Mouse (Mus musculus) T-helper 2 cell (primary cell): ENCODE results near the gene H2al1g.
"Not testable (repeated sequence)": the region's sequence is repeated elsewhere in the genome, so short reads cannot be mapped to it uniquely, and the experiment has no call there.

ENCODE experiments used
- in situ Hi-C: fragments of 300-600 bp; cut with MboI, MseI; formaldehyde crosslinking; loops from one replicate; pipeline ENCODE4 v1.15.1; 2025; ENCODE audit warnings: high pct_unique_total_duplicates

The H2al1g gene

DNA sequence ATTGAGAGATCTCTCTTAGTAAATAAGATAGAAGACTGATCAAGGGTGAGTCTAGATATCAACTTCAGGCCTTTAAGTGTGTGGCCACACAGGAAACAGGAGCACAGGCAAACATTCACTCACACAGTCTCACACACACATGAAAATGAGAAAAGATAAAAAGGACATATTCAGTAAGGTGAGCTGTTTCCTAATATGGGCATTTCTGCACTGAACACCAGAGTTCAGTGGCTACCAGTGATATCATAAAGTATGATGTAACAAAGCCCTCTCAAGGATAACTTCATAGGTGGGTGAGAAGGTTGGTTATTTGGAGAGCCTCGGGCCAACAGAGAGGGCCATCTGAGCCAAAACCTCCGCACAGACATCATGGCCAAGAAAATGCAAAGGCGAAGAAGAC is at the start of gene H2al1g:
TSS of gene H2al1g (plus strand) at position 301 of the 400 bp plus-strand sequence.
- in situ Hi-C loops = loop anchor here (25.0 kb wide), 2 partner anchors 119 to 244 kb away; no protein-coding TSS in a partner anchor

DNA sequence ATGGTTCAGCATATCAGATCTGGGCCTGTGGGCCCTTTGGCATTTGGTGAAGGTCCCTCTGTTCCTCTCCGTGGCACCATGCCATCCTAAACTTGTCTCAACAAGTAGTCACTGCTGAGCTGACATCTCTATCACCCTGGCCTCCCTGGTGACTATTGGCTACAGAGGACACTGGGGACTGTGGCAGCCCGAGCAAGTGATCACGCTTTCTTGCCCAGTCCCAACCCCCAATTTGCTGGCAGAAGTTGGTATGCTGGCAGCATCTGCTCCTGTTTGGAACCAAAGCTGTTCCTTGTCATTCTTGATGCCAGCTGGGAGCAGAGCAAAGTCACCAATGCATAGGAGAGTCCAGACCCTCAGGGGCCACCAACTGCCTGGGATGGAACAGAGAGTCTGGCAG is 49.0 kb upstream of the H2al1g start:
- in situ Hi-C loops = loop anchor here (5.0 kb wide), 1 partner anchor 42 kb away; no protein-coding TSS in a partner anchor

DNA sequence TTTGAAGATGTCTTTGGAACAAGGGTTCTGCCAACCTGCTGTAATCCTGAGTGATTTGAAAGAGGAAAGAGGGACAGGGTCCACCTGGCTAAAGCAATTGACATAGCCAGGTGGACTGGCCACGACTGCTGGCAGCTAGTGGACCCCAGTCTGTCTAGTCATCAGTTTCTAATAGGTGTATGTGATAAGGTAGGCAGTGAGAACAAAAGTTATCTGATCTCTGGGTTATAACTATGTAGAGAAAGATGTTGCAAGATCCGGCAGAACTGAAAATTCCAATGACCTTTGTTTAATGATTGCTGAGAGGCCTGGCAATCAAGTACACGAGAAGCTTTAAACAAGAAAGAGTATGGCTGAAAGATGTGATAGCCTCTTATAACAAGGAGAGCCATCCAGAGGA is 44.9 kb upstream of the H2al1g start:
- in situ Hi-C loops = no loop called here

DNA sequence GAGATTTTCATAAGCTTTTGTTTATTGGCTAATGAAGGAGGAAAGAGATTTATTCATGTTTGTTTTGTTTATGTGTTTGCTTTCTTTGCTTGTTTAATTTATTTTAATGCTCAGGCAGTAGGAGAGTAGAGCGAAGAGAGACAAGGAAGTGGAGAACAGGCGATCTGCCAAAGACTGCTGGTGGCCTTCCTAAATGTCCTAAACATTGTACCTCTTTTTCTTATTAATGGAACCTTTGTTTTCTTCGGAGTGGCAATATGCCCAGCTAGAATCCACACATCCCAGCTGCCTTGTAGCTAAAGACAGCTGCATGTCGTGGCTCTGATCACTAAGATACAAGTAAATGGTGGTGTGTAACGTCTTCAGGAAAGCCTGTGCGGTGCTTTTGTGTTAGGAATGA is 41.0 kb upstream of the H2al1g start:
- in situ Hi-C loops = no loop called here

DNA sequence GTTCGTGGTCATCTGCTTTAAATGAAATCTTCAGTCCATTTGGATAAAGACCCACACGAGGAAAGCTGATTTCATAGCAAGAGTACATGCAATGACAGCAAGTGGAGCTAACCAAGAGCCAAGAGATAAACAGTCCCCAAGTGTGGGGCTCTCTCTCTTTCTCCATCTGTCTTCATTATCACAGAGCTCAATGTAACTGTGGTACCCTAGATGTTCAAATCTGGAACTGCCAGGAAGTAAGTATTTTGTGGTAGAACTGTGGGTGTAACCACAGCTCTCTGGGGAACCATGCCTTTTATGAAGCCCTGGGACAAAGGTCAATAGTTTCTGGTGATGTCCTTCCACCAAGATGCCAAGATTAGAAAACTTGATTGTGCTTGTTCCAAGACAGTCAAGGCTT is 37.3 kb upstream of the H2al1g start:
- in situ Hi-C loops = no loop called here

DNA sequence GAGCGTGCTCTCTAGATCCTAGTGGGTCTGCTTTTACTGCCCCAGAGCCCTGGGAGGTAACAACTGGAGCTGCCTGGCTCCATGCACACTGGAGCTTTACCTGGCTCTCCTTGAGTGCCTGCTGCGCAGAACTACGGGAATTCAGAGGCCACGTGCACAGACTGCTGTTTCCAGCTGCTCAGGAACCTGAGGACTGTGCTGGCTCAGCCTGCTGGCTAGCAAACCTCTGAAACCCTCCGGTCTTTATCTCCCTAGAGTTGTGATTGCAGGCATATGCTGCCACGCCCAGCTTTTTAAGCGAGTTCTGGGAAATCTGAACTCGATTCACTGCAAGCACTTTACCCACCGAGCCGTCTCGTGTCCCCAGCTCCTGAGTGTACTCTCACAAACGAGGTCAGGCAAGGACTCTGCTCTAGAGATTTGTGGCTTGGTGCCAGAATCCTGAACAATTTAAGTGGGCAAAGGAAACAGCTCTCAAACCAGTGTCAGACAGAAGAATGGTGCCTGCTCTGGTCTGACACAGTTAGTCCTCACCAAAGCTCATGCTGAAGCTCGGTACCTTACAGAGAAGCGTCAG is 29.7 kb upstream of the H2al1g start:
- in situ Hi-C loops = no loop called here

DNA sequence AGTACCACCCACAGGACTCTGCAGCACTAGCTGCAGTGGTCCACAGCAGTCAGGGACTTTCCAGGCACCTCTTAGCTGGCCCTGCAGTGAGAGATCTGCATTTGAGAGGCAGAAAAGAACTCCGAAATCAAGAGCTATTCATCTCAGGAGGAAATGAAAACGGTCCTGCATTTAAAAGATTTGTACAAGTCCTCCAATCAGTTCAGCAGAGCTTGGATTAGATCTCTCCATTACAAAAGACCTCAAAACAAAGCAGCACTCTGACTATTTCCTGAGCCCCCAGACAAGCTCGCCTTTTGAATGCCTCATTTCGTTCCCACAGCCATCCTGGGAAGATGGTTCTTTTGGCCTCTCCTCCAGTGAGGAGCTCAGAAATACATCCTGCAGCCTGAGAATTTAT is 28.8 kb upstream of the H2al1g start:
- in situ Hi-C loops = no loop called here

DNA sequence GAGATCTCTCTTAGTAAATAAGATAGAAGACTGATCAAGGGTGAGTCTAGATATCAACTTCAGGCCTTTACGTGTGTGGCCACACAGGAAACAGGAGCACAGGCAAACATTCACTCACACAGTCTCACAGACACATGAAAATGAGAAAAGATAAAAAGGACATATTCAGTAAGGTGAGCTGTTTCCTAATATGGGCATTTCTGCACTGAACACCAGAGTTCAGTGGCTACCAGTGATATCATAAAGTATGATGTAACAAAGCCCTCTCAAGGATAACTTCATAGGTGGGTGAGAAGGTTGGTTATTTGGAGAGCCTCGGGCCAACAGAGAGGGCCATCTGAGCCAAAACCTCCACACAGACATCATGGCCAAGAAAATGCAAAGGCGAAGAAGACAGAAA is 19.1 kb upstream of the H2al1g start, which contains the start of gene H2al1a:
TSS of gene H2al1a (plus strand) at position 301 of the 400 bp plus-strand sequence.
- in situ Hi-C loops = not testable (repeated sequence)

DNA sequence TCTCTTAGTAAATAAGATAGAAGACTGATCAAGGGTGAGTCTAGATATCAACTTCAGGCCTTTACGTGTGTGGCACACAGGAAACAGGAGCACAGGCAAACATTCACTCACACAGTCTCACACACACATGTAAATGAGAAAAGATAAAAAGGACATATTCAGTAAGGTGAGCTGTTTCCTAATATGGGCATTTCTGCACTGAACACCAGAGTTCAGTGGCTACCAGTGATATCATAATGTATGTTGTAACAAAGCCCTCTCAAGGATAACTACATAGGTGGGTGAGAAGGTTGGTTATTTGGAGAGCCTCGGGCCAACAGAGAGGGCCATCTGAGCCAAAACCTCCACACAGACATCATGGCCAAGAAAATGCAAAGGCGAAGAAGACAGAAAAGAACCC is 15.9 kb upstream of the H2al1g start, which contains the start of gene H2al1b:
TSS of gene H2al1b (plus strand) at position 301 of the 400 bp plus-strand sequence.
- in situ Hi-C loops = loop anchor here (25.0 kb wide), 2 partner anchors 135 to 260 kb away; no protein-coding TSS in a partner anchor

DNA sequence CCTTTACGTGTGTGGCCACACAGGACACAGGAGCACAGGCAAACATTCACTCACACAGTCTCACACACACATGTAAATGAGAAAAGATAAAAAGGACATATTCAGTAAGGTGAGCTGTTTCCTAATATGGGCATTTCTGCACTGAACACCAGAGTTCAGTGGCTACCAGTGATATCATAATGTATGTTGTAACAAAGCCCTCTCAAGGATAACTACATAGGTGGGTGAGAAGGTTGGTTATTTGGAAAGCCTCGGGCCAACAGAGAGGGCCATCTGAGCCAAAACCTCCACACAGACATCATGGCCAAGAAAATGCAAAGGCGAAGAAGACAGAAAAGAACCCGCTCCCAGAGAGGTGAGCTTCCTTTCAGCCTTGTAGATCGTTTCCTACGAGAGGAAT is 12.7 kb upstream of the H2al1g start, which contains the start of gene H2al1c:
TSS of gene H2al1c (plus strand) at position 301 of the 400 bp plus-strand sequence.
- in situ Hi-C loops = loop anchor here (25.0 kb wide), 2 partner anchors 132 to 257 kb away; no protein-coding TSS in a partner anchor

DNA sequence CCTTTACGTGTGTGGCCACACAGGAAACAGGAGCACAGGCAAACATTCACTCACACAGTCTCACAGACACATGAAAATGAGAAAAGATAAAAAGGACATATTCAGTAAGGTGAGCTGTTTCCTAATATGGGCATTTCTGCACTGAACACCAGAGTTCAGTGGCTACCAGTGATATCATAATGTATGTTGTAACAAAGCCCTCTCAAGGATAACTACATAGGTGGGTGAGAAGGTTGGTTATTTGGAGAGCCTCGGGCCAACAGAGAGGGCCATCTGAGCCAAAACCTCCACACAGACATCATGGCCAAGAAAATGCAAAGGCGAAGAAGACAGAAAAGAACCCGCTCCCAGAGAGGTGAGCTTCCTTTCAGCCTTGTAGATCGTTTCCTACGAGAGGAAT is 9.5 kb upstream of the H2al1g start, which contains the start of gene H2al1d:
TSS of gene H2al1d (plus strand) at position 301 of the 400 bp plus-strand sequence.
- in situ Hi-C loops = loop anchor here (25.0 kb wide), 2 partner anchors 129 to 254 kb away; no protein-coding TSS in a partner anchor

DNA sequence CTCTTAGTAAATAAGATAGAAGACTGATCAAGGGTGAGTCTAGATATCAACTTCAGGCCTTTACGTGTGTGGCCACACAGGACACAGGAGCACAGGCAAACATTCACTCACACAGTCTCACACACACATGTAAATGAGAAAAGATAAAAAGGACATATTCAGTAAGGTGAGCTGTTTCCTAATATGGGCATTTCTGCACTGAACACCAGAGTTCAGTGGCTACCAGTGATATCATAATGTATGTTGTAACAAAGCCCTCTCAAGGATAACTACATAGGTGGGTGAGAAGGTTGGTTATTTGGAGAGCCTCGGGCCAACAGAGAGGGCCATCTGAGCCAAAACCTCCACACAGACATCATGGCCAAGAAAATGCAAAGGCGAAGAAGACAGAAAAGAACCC is 6.4 kb upstream of the H2al1g start, which contains the start of gene H2al1e:
TSS of gene H2al1e (plus strand) at position 301 of the 400 bp plus-strand sequence.
- in situ Hi-C loops = loop anchor here (25.0 kb wide), 2 partner anchors 126 to 251 kb away; no protein-coding TSS in a partner anchor

DNA sequence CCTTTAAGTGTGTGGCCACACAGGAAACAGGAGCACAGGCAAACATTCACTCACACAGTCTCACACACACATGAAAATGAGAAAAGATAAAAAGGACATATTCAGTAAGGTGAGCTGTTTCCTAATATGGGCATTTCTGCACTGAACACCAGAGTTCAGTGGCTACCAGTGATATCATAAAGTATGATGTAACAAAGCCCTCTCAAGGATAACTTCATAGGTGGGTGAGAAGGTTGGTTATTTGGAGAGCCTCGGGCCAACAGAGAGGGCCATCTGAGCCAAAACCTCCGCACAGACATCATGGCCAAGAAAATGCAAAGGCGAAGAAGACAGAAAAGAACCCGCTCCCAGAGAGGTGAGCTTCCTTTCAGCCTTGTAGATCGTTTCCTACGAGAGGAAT is 3.2 kb upstream of the H2al1g start, which contains the start of gene H2al1f:
TSS of gene H2al1f (plus strand) at position 301 of the 400 bp plus-strand sequence.
- in situ Hi-C loops = loop anchor here (25.0 kb wide), 2 partner anchors 122 to 247 kb away; no protein-coding TSS in a partner anchor

DNA sequence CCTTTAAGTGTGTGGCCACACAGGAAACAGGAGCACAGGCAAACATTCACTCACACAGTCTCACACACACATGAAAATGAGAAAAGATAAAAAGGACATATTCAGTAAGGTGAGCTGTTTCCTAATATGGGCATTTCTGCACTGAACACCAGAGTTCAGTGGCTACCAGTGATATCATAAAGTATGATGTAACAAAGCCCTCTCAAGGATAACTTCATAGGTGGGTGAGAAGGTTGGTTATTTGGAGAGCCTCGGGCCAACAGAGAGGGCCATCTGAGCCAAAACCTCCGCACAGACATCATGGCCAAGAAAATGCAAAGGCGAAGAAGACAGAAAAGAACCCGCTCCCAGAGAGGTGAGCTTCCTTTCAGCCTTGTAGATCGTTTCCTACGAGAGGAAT is 3.1 kb downstream of the H2al1g start, which contains the start of gene H2al1h:
TSS of gene H2al1h (plus strand) at position 301 of the 400 bp plus-strand sequence.
- in situ Hi-C loops = loop anchor here (25.0 kb wide), 2 partner anchors 116 to 241 kb away; no protein-coding TSS in a partner anchor

DNA sequence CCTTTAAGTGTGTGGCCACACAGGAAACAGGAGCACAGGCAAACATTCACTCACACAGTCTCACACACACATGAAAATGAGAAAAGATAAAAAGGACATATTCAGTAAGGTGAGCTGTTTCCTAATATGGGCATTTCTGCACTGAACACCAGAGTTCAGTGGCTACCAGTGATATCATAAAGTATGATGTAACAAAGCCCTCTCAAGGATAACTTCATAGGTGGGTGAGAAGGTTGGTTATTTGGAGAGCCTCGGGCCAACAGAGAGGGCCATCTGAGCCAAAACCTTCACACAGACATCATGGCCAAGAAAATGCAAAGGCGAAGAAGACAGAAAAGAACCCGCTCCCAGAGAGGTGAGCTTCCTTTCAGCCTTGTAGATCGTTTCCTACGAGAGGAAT is 6.3 kb downstream of the H2al1g start, which contains the start of gene H2al1i:
TSS of gene H2al1i (plus strand) at position 301 of the 400 bp plus-strand sequence.
- in situ Hi-C loops = loop anchor here (25.0 kb wide), 2 partner anchors 113 to 238 kb away; no protein-coding TSS in a partner anchor

DNA sequence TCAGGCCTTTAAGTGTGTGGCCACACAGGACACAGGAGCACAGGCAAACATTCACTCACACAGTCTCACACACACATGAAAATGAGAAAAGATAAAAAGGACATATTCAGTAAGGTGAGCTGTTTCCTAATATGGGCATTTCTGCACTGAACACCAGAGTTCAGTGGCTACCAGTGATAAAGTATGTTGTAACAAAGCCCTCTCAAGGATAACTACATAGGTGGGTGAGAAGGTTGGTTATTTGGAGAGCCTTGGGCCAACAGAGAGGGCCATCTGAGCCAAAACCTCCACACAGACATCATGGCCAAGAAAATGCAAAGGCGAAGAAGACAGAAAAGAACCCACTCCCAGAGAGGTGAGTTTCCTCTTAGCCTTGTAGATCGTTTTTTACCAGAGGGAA is 9.5 kb downstream of the H2al1g start, which contains the start of gene H2al1j:
TSS of gene H2al1j (plus strand) at position 301 of the 400 bp plus-strand sequence.
- in situ Hi-C loops = not testable (repeated sequence)

DNA sequence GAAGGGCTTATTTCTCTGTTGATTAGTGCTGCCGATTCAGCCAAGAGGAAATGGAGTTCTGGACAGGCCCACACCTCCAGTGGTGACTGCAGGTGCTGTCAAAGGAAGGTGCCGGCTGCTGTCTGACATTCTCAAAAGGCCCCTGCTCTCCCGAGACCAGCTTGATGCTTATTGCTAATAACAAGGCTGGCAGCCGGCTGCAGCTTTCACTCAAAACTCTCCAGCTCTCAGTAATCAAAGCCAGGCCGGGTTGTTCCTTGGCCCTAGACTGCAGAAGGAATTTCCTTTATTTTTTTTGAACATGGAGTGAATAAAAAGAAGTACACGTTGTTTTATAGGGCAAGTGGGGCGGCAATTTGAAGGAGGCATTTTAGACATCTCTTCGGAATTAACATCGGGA is 27.7 kb downstream of the H2al1g start:
- in situ Hi-C loops = no loop called here

DNA sequence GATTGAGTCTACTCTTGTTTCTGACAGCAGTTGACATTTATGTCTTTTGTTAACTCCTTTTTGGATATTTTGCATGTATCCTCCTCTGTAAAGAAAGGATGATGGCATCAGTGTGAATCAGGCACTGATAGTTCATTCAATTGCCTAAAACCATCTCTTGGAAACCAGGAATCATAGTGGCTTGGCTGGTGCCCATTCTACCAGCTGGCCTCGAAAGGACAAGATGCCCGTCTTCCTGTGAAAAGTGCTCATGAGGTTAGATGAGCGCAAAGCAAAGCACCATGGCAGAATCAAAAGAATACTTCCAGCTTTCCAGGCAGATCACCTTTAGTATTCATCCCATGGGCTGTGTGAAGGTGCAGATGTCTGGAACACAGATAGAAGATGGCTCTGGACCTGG is 28.7 kb downstream of the H2al1g start:
- in situ Hi-C loops = no loop called here

DNA sequence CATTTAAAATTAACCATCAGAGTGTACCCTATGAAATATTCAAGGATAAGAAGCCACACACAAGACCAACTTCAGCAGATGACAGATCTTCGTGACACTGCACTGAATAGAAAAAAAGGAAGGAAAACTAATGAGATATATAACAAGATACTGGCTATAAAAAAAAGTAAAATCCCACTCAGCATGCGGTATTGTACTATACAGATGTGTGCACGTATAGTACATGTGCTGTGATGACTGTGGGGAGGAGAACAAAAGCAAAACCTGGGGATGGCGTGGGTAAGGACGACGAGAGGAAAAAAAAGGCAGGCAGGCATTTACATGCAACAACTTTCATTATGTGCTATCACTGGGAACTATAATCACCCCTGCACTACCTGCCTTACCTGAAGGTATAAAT is 42.8 kb downstream of the H2al1g start:
- in situ Hi-C loops = no loop called here

DNA sequence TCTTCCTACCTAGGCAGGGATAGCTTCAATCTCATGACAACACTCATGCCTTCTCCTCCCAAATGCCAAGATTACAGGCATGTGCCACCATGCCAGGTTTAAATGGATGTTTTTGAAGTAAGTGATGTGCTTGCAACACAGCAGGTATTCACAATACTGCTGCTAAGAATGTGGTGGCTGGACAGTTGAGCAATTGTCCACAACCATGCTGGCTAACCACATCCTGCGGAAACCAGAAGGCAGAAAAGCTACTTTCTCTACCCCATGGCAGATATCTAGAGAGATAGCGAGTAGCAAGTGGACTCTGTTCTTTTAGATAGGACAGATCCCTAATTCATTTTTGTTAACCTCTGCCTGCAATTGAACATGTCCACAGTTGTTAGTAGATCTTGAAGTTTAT is 43.2 kb downstream of the H2al1g start:
- in situ Hi-C loops = no loop called here

DNA sequence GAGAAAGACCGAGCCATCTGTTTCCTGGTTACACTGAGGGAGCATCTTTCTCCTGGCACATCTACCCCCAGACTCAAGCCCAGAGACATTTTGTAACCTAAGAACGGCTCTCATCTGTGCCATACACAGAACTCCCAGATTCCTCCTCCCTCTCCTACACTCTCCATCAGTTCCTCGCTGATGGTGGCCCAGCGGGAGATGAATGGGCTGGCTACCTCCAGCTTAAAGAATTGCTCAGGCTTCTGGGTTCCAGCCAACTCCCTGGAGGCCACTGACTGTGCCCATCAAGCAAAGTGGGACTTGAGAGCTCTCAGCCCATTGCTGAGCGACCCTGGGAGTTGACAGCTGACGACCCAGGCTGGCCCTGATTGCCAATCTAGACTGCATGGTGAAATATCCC is 45.8 kb downstream of the H2al1g start:
- in situ Hi-C loops = no loop called here

DNA sequence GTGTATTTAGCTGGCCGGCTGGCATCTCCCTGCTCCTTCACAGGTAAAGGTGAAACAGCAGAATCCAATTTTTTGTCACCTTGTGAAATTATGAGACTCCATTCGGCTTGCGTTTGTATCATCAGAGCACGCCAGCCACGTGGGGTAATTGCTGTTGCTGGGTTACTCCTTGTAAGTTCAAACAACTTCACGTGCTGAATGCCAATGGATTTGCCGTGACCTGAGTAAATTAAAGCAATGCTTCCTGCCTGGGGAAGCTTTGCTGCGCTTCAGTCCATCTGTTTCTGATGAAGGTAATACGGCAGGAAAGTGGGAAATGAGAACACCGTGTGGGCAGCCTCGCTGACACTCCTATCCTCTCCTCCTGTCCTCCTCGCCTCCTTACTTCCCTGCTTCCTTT is 47.1 kb downstream of the H2al1g start:
- in situ Hi-C loops = no loop called here
